16 mouse cellular contexts compared by ENCODE assay signal in genomic region chr12:86214201-86214600, GRCm38 (mm10). TPM values are rescaled to one million over a fixed set of nuclear protein-coding genes. Genes with fewer than 3 reads are reported as not detected.
DNase-seq lines count a peak whose midpoint lies in the region; ATAC-seq and TF ChIP-seq lines count a peak whose summit lies in the region.
"Had no signal": no experiment of that assay in that cellular context is flagged by ENCODE, and none has a peak within 500 bp of the region (broad histone marks: within the 10 kb centered on the region; RNA-seq: fewer than 3 reads in every experiment).

No protein-coding gene starts in this region.

- no peak for TF ChIP-seq CTCF in lung, postnatal 0 days (IDR thresholded peaks at IDR 0.05)

- no peaks in the 10 kb centered on the region for H3K36me3 ChIP-seq in hindbrain, embryonic 11.5 days (ENCODE audit: control insufficient read depth, insufficient read depth, low read length)
- H3K36me3 ChIP-seq in midbrain, embryonic 13.5 days, result no peaks in the 10 kb centered on the region
- H3K36me3 ChIP-seq in neural tube, embryonic 15.5 days, result no peaks in the 10 kb centered on the region
- H3K36me3 ChIP-seq in kidney, embryonic 14.5 days (ENCODE audit: control insufficient read depth, insufficient read depth, low read length), result no peaks in the 10 kb centered on the region
- no peaks in the 10 kb centered on the region for H3K36me3 ChIP-seq in lung, postnatal 0 days (ENCODE audit: insufficient read depth, low read length)
- H3K36me3 ChIP-seq: embryonic facial prominence, embryonic 10.5 days; heart, embryonic 13.5 days; kidney, embryonic 15.5 days had no signal

- 7% methylated on average over 24 of the region's 24 CpGs for WGBS in hindbrain, embryonic 11.5 days
- WGBS in midbrain, embryonic 13.5 days, result 2% methylated on average over 24 of the region's 24 CpGs
- 3% methylated on average over 24 of the region's 24 CpGs for WGBS in neural tube, embryonic 15.5 days
- WGBS in kidney, embryonic 14.5 days, result 12% methylated on average over 24 of the region's 24 CpGs
- WGBS in lung, postnatal 0 days, result 15% methylated on average over 24 of the region's 24 CpGs

- H3K4me2 ChIP-seq in hindbrain, embryonic 11.5 days (replicated peaks; ENCODE audit: low read depth, low read length), result peak overlapping the region; percentile 14; the same call in 1 of the 2 replicates
- peak overlapping the region; percentile 38 for H3K4me2 ChIP-seq in midbrain, embryonic 13.5 days (replicated peaks)
- H3K4me2 ChIP-seq in neural tube, embryonic 15.5 days, result peak overlapping the region; percentile 43
- no peak overlapping the region for H3K4me2 ChIP-seq in kidney, embryonic 14.5 days (replicated peaks; ENCODE audit: low read depth, low read length)
- no peak overlapping the region for H3K4me2 ChIP-seq in lung, postnatal 0 days (replicated peaks; ENCODE audit: low read depth, low read length)
- H3K4me2 ChIP-seq: heart, embryonic 13.5 days; kidney, embryonic 15.5 days had no signal

- DNase-seq in retina, postnatal 1 day, result peak; percentile 36
- no peak for DNase-seq in retina, embryonic 14.5 days (ENCODE audit: low spot score)
- peak; percentile 47 for DNase-seq in hindbrain, embryonic 11.5 days (ENCODE audit: low spot score)
- DNase-seq in right cerebral cortex, adult 2 months (ENCODE audit: low spot score in 2 of 2), result no peak
- DNase-seq in lung, postnatal 0 days (ENCODE audit: low spot score), result no peak
- DNase-seq: gastrocnemius, postnatal 25 days; lung, postnatal 14 days; right cerebral cortex, postnatal 4 days; thymus, postnatal 25 days had no signal

- ATAC-seq in hindbrain, embryonic 11.5 days (ENCODE audit: low FRiP score), result peak; percentile 23; the same call in 1 of the 2 replicates
- no peak for ATAC-seq in midbrain, embryonic 13.5 days
- ATAC-seq in neural tube, embryonic 15.5 days (ENCODE audit: low FRiP score), result no peak
- no peak for ATAC-seq in kidney, embryonic 14.5 days (ENCODE audit: low FRiP score, low TSS enrichment)
- no peak for ATAC-seq in lung, postnatal 0 days

- H3K27me3 ChIP-seq in hindbrain, embryonic 11.5 days (ENCODE audit: control insufficient read depth, insufficient read depth, low read length), result peaks cover 40% of the 10 kb centered on the region
- H3K27me3 ChIP-seq in midbrain, embryonic 13.5 days, result peaks cover 64% of the 10 kb centered on the region
- H3K27me3 ChIP-seq in neural tube, embryonic 15.5 days (replicated peaks), result peaks cover 57% of the 10 kb centered on the region
- H3K27me3 ChIP-seq in kidney, embryonic 14.5 days (ENCODE audit: control insufficient read depth, insufficient read depth, low read length), result peaks cover 60% of the 10 kb centered on the region
- H3K27me3 ChIP-seq in lung, postnatal 0 days (replicated peaks; ENCODE audit: insufficient read depth, low read length), result peaks cover 29% of the 10 kb centered on the region; the same call in 1 of the 2 replicates

- H3K4me3 ChIP-seq in hindbrain, embryonic 11.5 days (ENCODE audit: low read depth, low read length), result no peak overlapping the region
- peak overlapping the region; percentile 6; the same call in 1 of the 2 replicates for H3K4me3 ChIP-seq in midbrain, embryonic 13.5 days (replicated peaks)
- H3K4me3 ChIP-seq in neural tube, embryonic 15.5 days (replicated peaks), result no peak overlapping the region
- H3K4me3 ChIP-seq in kidney, embryonic 14.5 days (ENCODE audit: low read length), result no peak overlapping the region
- H3K4me3 ChIP-seq in lung, postnatal 0 days (ENCODE audit: low read depth, low read length), result no peak overlapping the region
- H3K4me3 ChIP-seq: embryonic facial prominence, embryonic 10.5 days; heart, embryonic 13.5 days; kidney, embryonic 15.5 days had no signal

- no peaks in the 10 kb centered on the region for H3K9me3 ChIP-seq in hindbrain, embryonic 11.5 days (ENCODE audit: control insufficient read depth, low read length)
- no peaks in the 10 kb centered on the region for H3K9me3 ChIP-seq in midbrain, embryonic 13.5 days
- no peaks in the 10 kb centered on the region for H3K9me3 ChIP-seq in neural tube, embryonic 15.5 days (replicated peaks)
- H3K9me3 ChIP-seq in kidney, embryonic 14.5 days (ENCODE audit: control insufficient read depth, low read length), result no peaks in the 10 kb centered on the region
- no peaks in the 10 kb centered on the region for H3K9me3 ChIP-seq in lung, postnatal 0 days (ENCODE audit: low read length)
- H3K9me3 ChIP-seq: embryonic facial prominence, embryonic 10.5 days; heart, embryonic 13.5 days; kidney, embryonic 15.5 days had no signal

- no peak overlapping the region for H3K9ac ChIP-seq in hindbrain, embryonic 11.5 days (ENCODE audit: low read depth, low read length)
- no peak overlapping the region for H3K9ac ChIP-seq in midbrain, embryonic 13.5 days (replicated peaks)
- H3K9ac ChIP-seq in neural tube, embryonic 15.5 days (replicated peaks), result 0 out of 2 replicates have a peak overlapping the region, but pooled peaks have one; percentile 3
- no peak overlapping the region for H3K9ac ChIP-seq in kidney, embryonic 14.5 days (ENCODE audit: low read depth, low read length)
- no peak overlapping the region for H3K9ac ChIP-seq in lung, postnatal 0 days (replicated peaks; ENCODE audit: low read depth)
- H3K9ac ChIP-seq: heart, embryonic 13.5 days; kidney, embryonic 15.5 days; liver, embryonic 14.5 days had no signal

- H3K27ac ChIP-seq in hindbrain, embryonic 11.5 days (ENCODE audit: low read depth, low read length), result no peak overlapping the region
- peak overlapping the region; percentile 41 for H3K27ac ChIP-seq in midbrain, embryonic 13.5 days
- H3K27ac ChIP-seq in neural tube, embryonic 15.5 days (replicated peaks), result no peak overlapping the region
- H3K27ac ChIP-seq in kidney, embryonic 14.5 days (ENCODE audit: low read depth, low read length), result no peak overlapping the region
- no peak overlapping the region for H3K27ac ChIP-seq in lung, postnatal 0 days (ENCODE audit: low read length)
- H3K27ac ChIP-seq: embryonic facial prominence, embryonic 10.5 days; heart, embryonic 13.5 days; kidney, embryonic 15.5 days; liver, embryonic 14.5 days had no signal

- TF ChIP-seq EP300 in lung, postnatal 0 days (IDR thresholded peaks at IDR 0.05), result no peak

- peaks cover 2% of the 10 kb centered on the region for H3K4me1 ChIP-seq in hindbrain, embryonic 11.5 days (replicated peaks; ENCODE audit: control insufficient read depth, insufficient read depth, low read length)
- peaks cover 57% of the 10 kb centered on the region for H3K4me1 ChIP-seq in midbrain, embryonic 13.5 days (replicated peaks)
- H3K4me1 ChIP-seq in neural tube, embryonic 15.5 days, result peaks cover 27% of the 10 kb centered on the region
- H3K4me1 ChIP-seq in kidney, embryonic 14.5 days (ENCODE audit: control insufficient read depth, insufficient read depth, low read length), result peaks cover 6% of the 10 kb centered on the region; the same call in 1 of the 2 replicates
- no peaks in the 10 kb centered on the region for H3K4me1 ChIP-seq in lung, postnatal 0 days (ENCODE audit: insufficient read depth, low read depth, low read length)

RNA-seq across cellular contexts. Expression of gene Gpatch2l, which starts 27.5 kb away (rescaled TPM):
- polyA plus RNA-seq in hindbrain, embryonic 11.5 days (2014; fragmentation: Nextera tagmentation; extraction: Ambion mirVana), result 17.4 and 18.8 TPM in 2 replicates
- polyA plus RNA-seq in midbrain, embryonic 13.5 days (2015; fragmentation: Nextera tagmentation; extraction: Ambion mirVana), result 26.7 and 27.2 TPM in 2 replicates
- 20.8 and 25.0 TPM in 2 replicates for polyA plus RNA-seq in neural tube, embryonic 15.5 days (2015; fragmentation: Nextera tagmentation; extraction: Ambion mirVana)
- 6.5 and 14.9 TPM in 2 replicates for polyA plus RNA-seq in kidney, embryonic 14.5 days (2014; fragmentation: Nextera tagmentation; extraction: Ambion mirVana)
- 10.0 and 11.6 TPM in 2 replicates for polyA plus RNA-seq in lung, postnatal 0 days (2015; fragmentation: Nextera tagmentation; extraction: Ambion mirVana)

Comparison
In these comparisons a context has a peak if more than half of its experiments do, and no peak if none do; other contexts are left out.
1. DNase-seq: peak in retina, postnatal 1 day (single experiment) and hindbrain, embryonic 11.5 days (single experiment); none in retina, embryonic 14.5 days (single experiment), right cerebral cortex, adult 2 months (0 of 2) and lung, postnatal 0 days (single experiment).
2. H3K4me2 ChIP-seq: peak in hindbrain, embryonic 11.5 days (single experiment), midbrain, embryonic 13.5 days (single experiment) and neural tube, embryonic 15.5 days (single experiment); none in kidney, embryonic 14.5 days (single experiment) and lung, postnatal 0 days (single experiment).